Mouse (Mus musculus): ENCODE data around the gene Akr1c14.
"Not testable (repeated sequence)": the region's sequence is repeated elsewhere in the genome, so short reads cannot be mapped to it uniquely, and the experiment has no call there.

The Akr1c14 gene

GRCm38 (mm10) chr13:4123146-4123545 lies 74.3 kb downstream of the Akr1c14 start:
- no peak for DNase-seq (ENCODE audit: low spot score in 2 of 2)

- not testable (repeated sequence) for DNase-seq (ENCODE audit: low spot score in 2 of 2)
These were observed 75.7 kb downstream of the Akr1c14 start for GRCm38 (mm10) chr13:4124471-4124870.

- not testable (repeated sequence) for DNase-seq (ENCODE audit: low spot score in 2 of 2)
These were observed 77.0 kb downstream of the Akr1c14 start for GRCm38 (mm10) chr13:4125846-4126245.

GRCm38 (mm10) chr13:4129100-4129499 lies 80.3 kb downstream of the Akr1c14 start:
- DNase-seq (ENCODE audit: low spot score in 2 of 2), result peak in 1 of 2 experiments; percentile 11

GRCm38 (mm10) chr13:4131317-4131716 lies 82.5 kb downstream of the Akr1c14 start:
- DNase-seq (ENCODE audit: low spot score in 2 of 2), result no peak

- no peak for DNase-seq (ENCODE audit: low spot score in 2 of 2)
These were observed 82.9 kb downstream of the Akr1c14 start for GRCm38 (mm10) chr13:4131721-4132120.

GRCm38 (mm10) chr13:4133070-4133469 lies 84.3 kb downstream of the Akr1c14 start:
- peak in 1 of 2 experiments; percentile 6 for DNase-seq (ENCODE audit: low spot score in 2 of 2)
